Mouse (Mus musculus) ES-E14 (cell line): ENCODE measurements around the gene Bcat1.

Source experiments
- CHD2 ChIP-seq: IDR thresholded peaks from 2 replicates; pipeline ENCODE4 v1.6.1; 2014; ENCODE audit warnings: mild to moderate bottlenecking, low read depth, low read length, inconsistent platforms
- HCFC1 ChIP-seq: IDR thresholded peaks from 2 replicates; pipeline ENCODE4 v1.6.1; 2012; ENCODE audit warnings: low read length, inconsistent platforms, borderline replicate concordance; ENCODE audit not compliant: insufficient read depth
- MAFK ChIP-seq: IDR thresholded peaks from 2 replicates; pipeline ENCODE4 v1.6.1; 2014; ENCODE audit warnings: mild to moderate bottlenecking, low read depth, low read length, inconsistent platforms; ENCODE audit not compliant: insufficient read depth

DNA sequence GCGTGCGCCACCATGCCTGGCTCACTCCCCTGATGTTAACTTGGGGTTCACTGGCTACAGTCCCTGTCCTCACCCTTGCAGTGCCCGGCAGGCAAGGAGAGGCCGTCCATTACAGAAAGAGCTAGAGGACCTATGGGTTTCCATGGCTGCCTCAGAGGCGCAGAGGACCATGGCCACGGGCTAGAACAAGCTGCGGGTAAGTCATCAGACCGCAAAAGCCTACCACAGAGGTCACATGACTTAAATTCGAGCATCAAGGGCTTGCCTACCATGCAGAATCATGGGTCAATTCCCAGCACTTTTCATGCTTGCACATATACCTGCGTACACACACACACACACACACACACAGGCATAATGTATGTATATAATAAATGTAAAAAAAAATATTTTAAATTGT is 29.5 kb upstream of the Bcat1 start:
- TF ChIP-seq MAFK (no peak), HCFC1 (no peak), CHD2 (no peak)
